Mouse (Mus musculus) lung, embryonic 16.5 days (tissue): ENCODE data around the gene Gm10945. TPM values are rescaled to one million over a fixed set of nuclear protein-coding genes. Genes with fewer than 3 reads are reported as not detected.

Experiments
- ATAC-seq: fragments of 200-750 bp; cut with Nextera tagmentation; 2 replicates; pipeline ENCODE4 v1.8.0; 2017; ENCODE audit warnings: low read depth, mild to moderate bottlenecking, moderate library complexity
- H3K27ac ChIP-seq: fragments of 300-500 bp; sonication (generic); 2 replicates; pipeline ENCODE4 v1.5.1; 2014; ENCODE audit warnings: mild to moderate bottlenecking, control low read depth, low read length
- H3K27me3 ChIP-seq: fragments of 300-500 bp; sonication (generic); 2 replicates; pipeline ENCODE4 v1.6.1; 2014; ENCODE audit warnings: low read depth, low read length, mixed read lengths; ENCODE audit not compliant: control insufficient read depth, insufficient read depth
- H3K36me3 ChIP-seq: fragments of 300-500 bp; sonication (generic); 2 replicates; pipeline ENCODE4 v1.6.1; 2014; ENCODE audit warnings: low read length; ENCODE audit not compliant: control insufficient read depth, insufficient read depth
- H3K4me1 ChIP-seq: fragments of 300-500 bp; sonication (generic); replicated peaks from 2 replicates; pipeline ENCODE4 v1.6.1; 2014; ENCODE audit warnings: low read length, mixed read lengths; ENCODE audit not compliant: control insufficient read depth, insufficient read depth
- H3K4me2 ChIP-seq: fragments of 300-500 bp; sonication (generic); 2 replicates; pipeline ENCODE4 v1.6.1; 2014; ENCODE audit warnings: low read depth, low read length, control low read depth
- H3K4me3 ChIP-seq: fragments of 300-500 bp; sonication (generic); 2 replicates; pipeline ENCODE4 v1.5.1; 2014; ENCODE audit warnings: mild to moderate bottlenecking, low read length, control low read depth
- H3K9ac ChIP-seq: fragments of 300-500 bp; sonication (generic); 2 replicates; pipeline ENCODE4 v1.6.1; 2014; ENCODE audit warnings: low read length, control low read depth
- H3K9me3 ChIP-seq: fragments of 300-500 bp; sonication (generic); 2 replicates; pipeline ENCODE4 v1.6.1; 2016; ENCODE audit warnings: low read length; ENCODE audit not compliant: control insufficient read depth
- WGBS: fragments of 180-500 bp; shearing (Covaris S2); extraction: QIAGEN DNeasy Blood & Tissue Kit; methylation state at CpG from one replicate; pipeline ENCODE4 v1.1.7; 2014; 5-methylcytosine and 5-hydroxymethylcytosine counted together
- polyA plus RNA-seq: library from polyadenylated mRNA; unstranded; fragments of >200 nt; fragmentation: Nextera tagmentation; extraction: Ambion mirVana; gene quantifications from 2 replicates; pipeline ENCODE4 v1.2.1, GENCODE M21; 2015

Gene Gm10945
- polyA plus RNA-seq = not detected in 2 replicates

- Histone ChIP-seq H3K4me3 (no peak within 1 kb of the TSS), H3K27ac (no peak within 1 kb of the TSS), H3K4me2 (no peak within 1 kb of the TSS), H3K9me3 (no peaks in the 10 kb centered on the region), H3K27me3 (no peaks in the 10 kb centered on the region), H3K4me1 (no peaks in the 10 kb centered on the region), H3K9ac (no peak within 1 kb of the TSS), H3K36me3 (no peaks in the 10 kb centered on the region)
- 71% methylated on average over 2 of the region's 2 CpGs for WGBS
- peak; percentile 81 for ATAC-seq
These were observed at the start of gene Gm10945 for GRCm38 (mm10) chr10:6761287-6761811. Gene Gm10945, minus strand, starts transcription at chr10:6761761.

GRCm38 (mm10) chr10:6790226-6790625 is 28.7 kb upstream of the Gm10945 start:
- Histone ChIP-seq H3K9me3 (no peaks in the 10 kb centered on the region), H3K4me2 (no peak overlapping the region), H3K27me3 (no peaks in the 10 kb centered on the region), H3K27ac (no peak overlapping the region), H3K4me3 (no peak overlapping the region), H3K4me1 (no peaks in the 10 kb centered on the region), H3K9ac (no peak overlapping the region), H3K36me3 (no peaks in the 10 kb centered on the region)
- ATAC-seq = no peak

GRCm38 (mm10) chr10:6788517-6789237 is 27.1 kb upstream of the Gm10945 start:
- H3K9me3 ChIP-seq = no peaks in the 10 kb centered on the region
- H3K4me2 ChIP-seq = no peak overlapping the region
- 4% methylated on average over 25 of the region's 25 CpGs for WGBS
- ATAC-seq = peak; percentile 49; the same call in 1 of the 2 replicates
- no peaks in the 10 kb centered on the region for H3K27me3 ChIP-seq
- no peaks in the 10 kb centered on the region for H3K36me3 ChIP-seq
- no peak overlapping the region for H3K27ac ChIP-seq
- no peak overlapping the region for H3K9ac ChIP-seq
- H3K4me3 ChIP-seq = no peak overlapping the region
- no peaks in the 10 kb centered on the region for H3K4me1 ChIP-seq

DNA sequence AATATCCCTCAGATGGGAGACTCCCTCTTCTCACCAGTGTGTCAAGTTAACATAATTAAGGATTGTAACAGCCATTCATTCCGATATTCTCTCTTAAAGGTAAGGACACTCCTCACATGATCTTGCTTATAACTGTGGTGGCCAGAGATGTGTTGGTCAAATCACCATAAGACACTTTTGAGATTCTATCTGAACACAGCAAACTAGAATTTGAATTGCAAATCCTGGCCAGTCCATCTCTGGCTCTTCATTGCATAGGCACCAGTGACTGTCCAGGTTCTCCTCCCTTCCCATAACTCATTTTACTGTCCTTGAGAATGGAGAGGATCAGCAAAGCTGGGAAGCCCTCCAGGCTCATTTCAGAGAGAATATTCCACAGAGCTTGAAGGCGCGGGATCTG is 3.4 kb downstream of the Gm10945 start, which contains the start of gene Oprm1:
Gene Oprm1, plus strand, starts transcription at position 301 of the 400 bp plus-strand sequence.
- H3K36me3 ChIP-seq = no peaks in the 10 kb centered on the region
- no peak within 1 kb of the TSS for H3K9ac ChIP-seq
- WGBS = 79% methylated on average over 3 of the region's 3 CpGs
- H3K4me2 ChIP-seq = no peak within 1 kb of the TSS
- no peaks in the 10 kb centered on the region for H3K4me1 ChIP-seq
- H3K27me3 ChIP-seq = no peaks in the 10 kb centered on the region
- H3K27ac ChIP-seq = no peak within 1 kb of the TSS
- no peak for ATAC-seq
- H3K9me3 ChIP-seq = no peaks in the 10 kb centered on the region
- H3K4me3 ChIP-seq = no peak within 1 kb of the TSS

- WGBS = 76% methylated on average over 5 of the region's 5 CpGs
- no peak overlapping the region for H3K4me3 ChIP-seq
- H3K27ac ChIP-seq = no peak overlapping the region
- H3K9ac ChIP-seq = no peak overlapping the region
- H3K4me1 ChIP-seq = no peaks in the 10 kb centered on the region
- H3K36me3 ChIP-seq = no peaks in the 10 kb centered on the region
- H3K9me3 ChIP-seq = no peaks in the 10 kb centered on the region
- H3K27me3 ChIP-seq = no peaks in the 10 kb centered on the region
- H3K4me2 ChIP-seq = no peak overlapping the region
- no peak for ATAC-seq
These were observed 8.2 kb downstream of the Gm10945 start for GRCm38 (mm10) chr10:6753375-6753774.

- H3K4me2 ChIP-seq = no peak overlapping the region
- H3K9me3 ChIP-seq = no peaks in the 10 kb centered on the region
- H3K9ac ChIP-seq = no peak overlapping the region
- H3K36me3 ChIP-seq = no peaks in the 10 kb centered on the region
- no peak for ATAC-seq
- no peak overlapping the region for H3K4me3 ChIP-seq
- WGBS = 86% methylated on average over 3 of the region's 3 CpGs
- no peaks in the 10 kb centered on the region for H3K4me1 ChIP-seq
- no peaks in the 10 kb centered on the region for H3K27me3 ChIP-seq
- no peak overlapping the region for H3K27ac ChIP-seq
These were observed 33.1 kb downstream of the Gm10945 start for GRCm38 (mm10) chr10:6728469-6728868.

DNA sequence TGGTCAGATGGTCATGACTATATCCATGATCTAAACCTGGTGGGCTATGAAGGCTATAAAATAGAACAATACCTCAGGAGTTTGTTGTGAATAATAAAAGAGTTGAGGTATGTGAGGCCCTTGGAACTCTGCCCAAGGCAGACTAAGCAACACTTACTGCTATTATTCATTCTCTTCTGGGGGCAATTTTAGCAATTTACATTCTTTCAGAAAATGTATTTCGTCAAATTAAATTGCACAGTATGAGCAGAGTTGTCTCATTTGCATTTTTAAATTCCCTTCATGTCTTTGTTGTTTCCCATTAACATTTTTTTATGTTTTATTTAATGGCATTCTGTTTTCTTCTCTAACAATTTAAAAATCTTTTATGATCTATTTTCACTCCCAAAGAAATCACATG is 37.8 kb downstream of the Gm10945 start:
- Histone ChIP-seq H3K27me3 (no peaks in the 10 kb centered on the region), H3K4me3 (no peak overlapping the region), H3K27ac (no peak overlapping the region), H3K9me3 (no peaks in the 10 kb centered on the region), H3K9ac (no peak overlapping the region), H3K4me1 (no peaks in the 10 kb centered on the region), H3K4me2 (no peak overlapping the region), H3K36me3 (no peaks in the 10 kb centered on the region)
- WGBS = 47% methylated on average over 1 of the region's 1 CpGs
- ATAC-seq = no peak

DNA sequence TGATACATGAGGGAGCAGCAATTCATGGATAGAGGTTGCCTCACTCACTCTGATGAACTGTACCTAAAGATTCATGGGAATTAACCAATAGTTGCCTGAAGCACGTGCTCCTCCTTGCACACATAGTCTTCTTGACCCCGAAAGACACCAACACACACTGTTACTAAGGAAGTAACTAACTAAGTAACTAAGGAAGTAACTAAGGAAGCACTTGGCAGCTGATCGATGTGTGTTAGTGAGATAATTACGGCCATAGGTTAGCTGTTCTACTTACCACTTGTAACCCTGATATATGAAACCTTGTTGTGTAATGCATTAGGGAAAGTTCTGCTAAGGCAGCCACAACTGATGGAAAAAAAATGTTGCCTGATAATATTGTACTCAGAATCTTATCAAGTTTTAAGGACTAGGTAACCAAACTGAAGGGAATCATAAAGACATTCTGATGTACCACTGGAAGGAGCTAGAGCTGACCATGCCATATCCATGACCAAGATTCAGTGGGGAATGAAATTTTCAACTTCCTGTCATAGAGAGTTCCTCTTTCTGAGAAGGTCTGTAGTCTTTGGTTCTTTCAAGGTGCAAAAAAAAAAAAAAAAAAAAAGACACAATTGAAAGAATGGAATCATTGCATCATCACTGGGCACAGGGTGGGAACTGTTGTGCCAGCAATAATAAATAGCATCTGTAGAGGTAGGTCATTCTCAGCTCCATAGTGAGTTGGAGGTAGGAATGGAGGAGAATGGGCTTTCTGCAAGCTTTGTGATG is 44.2 kb downstream of the Gm10945 start:
- Histone ChIP-seq H3K9me3 (no peaks in the 10 kb centered on the region), H3K27ac (no peak overlapping the region), H3K4me3 (no peak overlapping the region), H3K36me3 (no peaks in the 10 kb centered on the region), H3K4me2 (no peak overlapping the region), H3K4me1 (no peaks in the 10 kb centered on the region), H3K9ac (no peak overlapping the region), H3K27me3 (no peaks in the 10 kb centered on the region)
- no peak for ATAC-seq
- WGBS = 70% methylated on average over 4 of the region's 4 CpGs

- H3K4me1 ChIP-seq = no peaks in the 10 kb centered on the region
- no peak overlapping the region for H3K4me3 ChIP-seq
- H3K4me2 ChIP-seq = no peak overlapping the region
- no peaks in the 10 kb centered on the region for H3K36me3 ChIP-seq
- H3K27me3 ChIP-seq = no peaks in the 10 kb centered on the region
- H3K9ac ChIP-seq = no peak overlapping the region
- H3K9me3 ChIP-seq = no peaks in the 10 kb centered on the region
- no peak overlapping the region for H3K27ac ChIP-seq
- no peak for ATAC-seq
- WGBS = 94% methylated on average over 1 of the region's 1 CpGs
These were observed 56.2 kb downstream of the Gm10945 start for GRCm38 (mm10) chr10:6705226-6705885.
